Mouse (Mus musculus) embryonic fibroblast, embryonic 13.5 days (primary cell): Measurements from ENCODE around the gene Prr36.

ENCODE experiments used
- CTCF ChIP-seq: IDR thresholded peaks from 2 replicates; pipeline ENCODE4 v1.5.1; 2011; ENCODE audit warnings: mild to moderate bottlenecking, control low read depth, low read length, moderate library complexity, borderline replicate concordance; ENCODE audit not compliant: insufficient read depth
- POLR2A ChIP-seq: IDR thresholded peaks from 2 replicates; pipeline ENCODE4 v1.6.1; 2011; ENCODE audit warnings: low read depth, mild to moderate bottlenecking, control low read depth, low read length, moderate library complexity

DNA sequence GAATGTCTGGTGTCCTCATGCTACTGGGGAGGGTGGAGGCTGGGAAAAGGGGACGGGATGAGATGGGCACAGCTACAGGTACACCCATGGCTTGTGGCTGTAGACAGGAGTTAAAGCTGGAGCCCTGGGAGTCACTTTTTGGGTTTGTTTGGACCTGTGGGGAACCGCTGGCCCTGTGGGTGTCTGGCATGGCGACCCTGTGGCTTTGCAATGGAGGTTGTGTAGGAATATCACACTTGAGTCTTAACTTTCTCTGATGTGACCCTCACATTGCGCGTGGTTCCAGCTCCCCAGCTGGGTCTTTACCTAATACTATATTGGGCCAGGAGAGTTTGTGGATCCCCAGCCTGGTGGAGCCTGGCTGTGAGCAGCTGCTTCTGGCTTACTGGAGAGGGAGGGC lies 27.8 kb upstream of the Prr36 start:
- TF ChIP-seq CTCF: no peak
- TF ChIP-seq POLR2A: no peak
